Mouse (Mus musculus) small intestine, adult 2 months (tissue): Measurements from ENCODE around the gene Tekt4. TPM values are rescaled to one million over a fixed set of nuclear protein-coding genes. Genes with fewer than 3 reads are reported as not detected.

Source experiments
- H3K27ac ChIP-seq: fragments of 200-500 bp; 2 replicates; pipeline ENCODE4 v1.5.1; 2012; ENCODE audit warnings: low read depth, low read length, control low read depth, inconsistent platforms; ENCODE audit not compliant: insufficient read depth
- H3K27me3 ChIP-seq: fragments of 200-500 bp; 2 replicates; pipeline ENCODE4 v1.6.1; 2012; ENCODE audit warnings: mild to moderate bottlenecking, moderate library complexity, low read length, inconsistent platforms; ENCODE audit not compliant: control insufficient read depth, insufficient read depth
- H3K36me3 ChIP-seq: fragments of 200-500 bp; 2 replicates; pipeline ENCODE4 v1.6.1; 2012; ENCODE audit warnings: mild to moderate bottlenecking, low read length, control low read depth, inconsistent platforms; ENCODE audit not compliant: control insufficient read depth, insufficient read depth
- H3K4me1 ChIP-seq: fragments of 200-500 bp; 2 replicates; pipeline ENCODE4 v1.6.1; 2012; ENCODE audit warnings: low read length, inconsistent platforms, mixed read lengths; ENCODE audit not compliant: control insufficient read depth, insufficient read depth, insufficient read length
- H3K4me3 ChIP-seq: fragments of 200-500 bp; 2 replicates; pipeline ENCODE4 v1.5.1; 2012; ENCODE audit warnings: low read depth, mild to moderate bottlenecking, control low read depth, inconsistent platforms, low read length, moderate library complexity
- CTCF ChIP-seq: fragments of 200-500 bp; IDR thresholded peaks from 2 replicates; pipeline ENCODE4 v1.5.1; 2012; ENCODE audit warnings: low read depth, mild to moderate bottlenecking, control low read depth, inconsistent platforms, low read length, moderate library complexity, mixed read lengths; ENCODE audit not compliant: insufficient replicate concordance, insufficient read length; ENCODE audit errors: extremely low read depth
- POLR2A ChIP-seq: fragments of 200-500 bp; IDR thresholded peaks from 2 replicates; pipeline ENCODE4 v1.6.1; 2012; ENCODE audit warnings: low read depth, mild to moderate bottlenecking, control low read depth, inconsistent platforms, low read length, moderate library complexity
- WGBS: fragments of 180-500 bp; shearing (Covaris S2); methylation state at CpG from one replicate; pipeline ENCODE4 v1.1.7; 2018; 5-methylcytosine and 5-hydroxymethylcytosine counted together
- polyA plus RNA-seq: library from polyadenylated mRNA; depleted of rRNA; stranded (reverse); fragments of >200 nt; gene quantifications from 2 replicates; pipeline ENCODE4 v1.2.3, GENCODE M21; 2012; rRNA removed

Tekt4 gene
- polyA plus RNA-seq = not detected in 2 replicates

DNA sequence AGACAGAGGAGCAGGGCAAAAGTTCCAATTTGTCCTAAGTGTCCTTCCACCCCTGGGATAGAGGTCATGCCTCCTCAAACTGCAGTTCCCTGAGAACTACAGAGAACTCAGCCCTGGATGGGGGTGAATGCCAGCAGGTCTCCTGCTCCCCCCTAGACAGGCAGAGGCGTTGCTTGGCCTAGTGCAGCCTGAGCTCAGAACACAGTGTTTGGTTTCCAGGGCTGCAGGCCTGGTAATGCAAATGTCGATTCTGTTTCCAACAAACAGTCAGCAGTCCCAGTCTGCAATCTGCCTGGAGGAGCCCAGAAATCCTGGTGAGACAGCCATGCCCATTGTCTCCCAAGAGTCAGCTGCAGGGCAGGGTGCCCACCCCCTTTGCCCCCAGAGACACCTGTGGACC is at the start of gene Tekt4:
Tekt4 (plus strand) TSS at position 344 of the 400 bp plus-strand sequence.
- H3K27me3 ChIP-seq = no peaks in the 10 kb centered on the region
- H3K27ac ChIP-seq = no peak within 1 kb of the TSS; the same call in 1 of the 2 replicates
- 26% methylated on average over 2 of the region's 2 CpGs for WGBS
- H3K4me1 ChIP-seq = 0 out of 2 replicates have a peak, but pooled peaks cover 2% of the 10 kb centered on the region
- H3K36me3 ChIP-seq = no peaks in the 10 kb centered on the region
- no peak for TF ChIP-seq CTCF
- no peak for TF ChIP-seq POLR2A
- no peak within 1 kb of the TSS for H3K4me3 ChIP-seq

DNA sequence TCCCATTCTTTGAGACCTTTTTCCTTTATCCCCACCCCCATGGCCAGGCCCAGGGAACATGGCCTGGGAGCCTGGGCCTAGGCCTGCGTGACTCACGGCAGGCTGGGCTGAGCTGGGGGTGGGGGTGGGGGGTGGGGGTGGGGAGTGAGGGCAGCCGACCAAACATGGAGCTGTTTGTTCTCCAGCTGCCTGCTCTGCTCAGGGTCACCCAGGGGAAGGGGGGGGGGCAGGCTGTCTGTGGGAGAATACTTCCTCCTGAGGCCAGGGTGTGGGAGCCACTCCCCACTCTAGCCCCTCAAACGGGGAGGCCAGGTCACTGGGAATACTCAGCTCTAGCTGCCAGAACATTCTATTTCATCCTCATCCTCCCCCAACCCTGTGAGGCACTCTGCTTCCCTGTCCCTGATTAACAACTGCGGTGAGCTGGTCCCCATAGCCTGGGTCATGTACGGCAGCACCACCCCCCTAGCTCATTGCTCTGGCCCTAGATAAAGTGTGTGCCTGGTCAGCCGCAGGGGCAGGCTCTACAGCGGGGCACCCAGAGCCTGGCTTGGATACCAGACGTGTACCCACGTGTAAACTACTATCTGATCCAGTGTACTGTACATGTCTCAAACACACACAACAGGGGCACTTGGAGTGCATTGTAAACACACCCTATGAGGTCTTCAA is 49.1 kb upstream of the Tekt4 start:
- H3K27me3 ChIP-seq = no peaks in the 10 kb centered on the region
- 0 out of 2 replicates have a peak, but pooled peaks cover 3% of the 10 kb centered on the region for H3K4me1 ChIP-seq
- no peak for TF ChIP-seq CTCF
- no peak for TF ChIP-seq POLR2A
- H3K36me3 ChIP-seq = no peaks in the 10 kb centered on the region
- peak overlapping the region; percentile 77 for H3K27ac ChIP-seq
- WGBS = 9% methylated on average over 10 of the region's 10 CpGs
- no peak overlapping the region for H3K4me3 ChIP-seq

DNA sequence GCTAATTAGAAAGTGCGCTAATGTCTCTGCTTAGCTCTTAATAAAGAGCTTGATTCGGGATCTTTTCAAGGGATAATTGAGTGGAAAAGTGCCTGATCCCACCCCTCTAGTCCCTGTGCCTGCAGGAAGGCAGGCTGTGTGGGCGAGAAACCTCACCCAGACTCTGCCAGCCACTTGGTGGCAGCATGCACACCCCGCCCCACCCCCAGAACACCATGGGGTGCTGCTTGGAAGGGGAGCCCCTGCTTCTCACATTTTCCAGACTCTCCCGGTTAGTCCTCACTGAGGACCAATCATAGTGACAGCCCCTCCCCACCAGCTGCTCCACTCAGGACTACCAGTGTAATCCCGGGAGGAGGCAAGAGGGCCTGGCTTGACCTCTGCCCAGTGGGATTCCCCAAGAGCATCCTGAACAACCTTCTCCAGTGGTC is 48.4 kb upstream of the Tekt4 start:
- H3K4me1 ChIP-seq = 0 out of 2 replicates have a peak, but pooled peaks cover 5% of the 10 kb centered on the region
- H3K4me3 ChIP-seq = no peak overlapping the region
- no peaks in the 10 kb centered on the region for H3K36me3 ChIP-seq
- peak overlapping the region; percentile 77 for H3K27ac ChIP-seq
- TF ChIP-seq CTCF (no peak), POLR2A (no peak)
- H3K27me3 ChIP-seq = no peaks in the 10 kb centered on the region
- WGBS = 38% methylated on average over 6 of the region's 6 CpGs

DNA sequence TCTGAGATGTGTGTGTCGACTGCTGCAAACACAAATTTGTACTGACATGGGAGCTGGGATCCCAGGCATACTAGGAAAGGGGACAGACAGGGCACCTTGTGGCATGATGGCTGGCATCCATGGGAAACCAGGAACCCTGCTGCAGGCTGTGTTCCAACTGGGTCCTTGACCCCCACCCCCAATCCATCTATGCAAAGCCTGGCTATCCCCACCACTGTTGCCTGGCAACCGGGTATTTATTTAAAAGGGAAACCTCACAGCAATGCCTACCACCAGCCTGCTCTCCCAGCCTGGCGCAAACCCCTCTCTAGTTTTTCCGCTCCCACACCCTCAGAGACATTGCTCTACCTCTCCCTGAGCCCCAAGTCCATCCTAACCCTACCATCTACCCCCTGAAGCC is 47.1 kb upstream of the Tekt4 start:
- no peaks in the 10 kb centered on the region for H3K36me3 ChIP-seq
- no peaks in the 10 kb centered on the region for H3K27me3 ChIP-seq
- H3K4me1 ChIP-seq = 0 out of 2 replicates have a peak, but pooled peaks cover 5% of the 10 kb centered on the region
- WGBS = 59% methylated on average over 4 of the region's 4 CpGs
- no peak for TF ChIP-seq CTCF
- no peak for TF ChIP-seq POLR2A
- no peak overlapping the region for H3K27ac ChIP-seq
- H3K4me3 ChIP-seq = no peak overlapping the region

DNA sequence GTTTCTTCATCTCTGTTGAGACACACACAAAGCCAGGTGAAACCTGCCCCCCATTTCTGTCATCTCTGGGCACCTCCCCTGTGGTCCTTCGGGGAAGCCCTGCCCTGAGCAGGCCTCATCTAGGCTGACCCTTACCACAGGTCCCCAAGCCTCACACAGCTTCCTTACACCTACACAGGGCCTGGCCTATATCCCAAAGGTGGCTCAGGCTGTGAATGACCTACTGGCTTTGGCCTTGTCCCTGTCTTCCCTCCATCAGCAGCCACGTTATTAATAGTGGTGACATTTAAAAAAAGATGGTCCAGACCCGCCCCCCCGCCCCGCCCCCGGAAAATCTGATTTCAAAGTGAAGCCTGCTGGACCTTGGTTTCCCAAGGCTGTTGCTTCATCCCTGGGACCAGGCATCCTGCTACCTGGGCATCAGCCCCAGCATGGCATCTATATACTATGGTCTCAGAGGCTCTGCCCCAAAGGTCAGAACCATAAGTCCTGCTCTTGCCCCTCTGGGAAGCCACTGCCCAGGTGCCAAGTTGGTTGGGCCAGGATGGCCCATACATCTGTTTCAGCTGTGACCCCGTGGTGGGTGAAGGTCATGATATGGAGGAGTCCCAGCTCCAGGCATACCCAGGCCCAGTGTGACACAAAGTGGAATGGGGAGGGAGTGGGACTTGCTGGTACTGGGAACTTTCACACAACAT is 46.0 kb upstream of the Tekt4 start:
- H3K4me1 ChIP-seq = 0 out of 2 replicates have a peak, but pooled peaks cover 5% of the 10 kb centered on the region
- no peak overlapping the region for H3K4me3 ChIP-seq
- H3K27me3 ChIP-seq = no peaks in the 10 kb centered on the region
- no peaks in the 10 kb centered on the region for H3K36me3 ChIP-seq
- TF ChIP-seq CTCF = no peak
- no peak for TF ChIP-seq POLR2A
- no peak overlapping the region for H3K27ac ChIP-seq
- 70% methylated on average over 7 of the region's 7 CpGs for WGBS

DNA sequence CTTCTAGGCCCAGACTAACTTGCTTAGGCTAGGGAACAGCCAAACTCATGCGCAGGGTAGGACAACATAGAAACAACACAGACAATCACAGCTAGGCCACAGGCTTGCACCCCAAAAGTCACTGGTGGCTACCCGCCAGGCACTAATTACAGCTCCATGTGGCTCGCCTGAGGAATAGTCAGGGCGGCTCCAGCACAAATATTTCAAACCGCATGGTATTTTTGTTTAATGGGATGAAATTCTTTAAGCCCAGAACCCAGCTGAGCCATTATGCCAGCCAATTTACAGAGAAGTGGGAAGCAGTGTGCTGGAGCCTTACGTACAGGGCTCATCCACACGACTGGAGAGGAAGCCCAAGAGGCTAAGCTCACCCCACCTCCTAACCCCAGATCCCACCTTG is 44.8 kb upstream of the Tekt4 start:
- Histone ChIP-seq H3K4me3 (no peak overlapping the region), H3K36me3 (no peaks in the 10 kb centered on the region), H3K27ac (no peak overlapping the region), H3K4me1 (0 out of 2 replicates have a peak, but pooled peaks cover 5% of the 10 kb centered on the region), H3K27me3 (no peaks in the 10 kb centered on the region)
- no peak for TF ChIP-seq CTCF
- no peak for TF ChIP-seq POLR2A
- WGBS = 75% methylated on average over 7 of the region's 7 CpGs

DNA sequence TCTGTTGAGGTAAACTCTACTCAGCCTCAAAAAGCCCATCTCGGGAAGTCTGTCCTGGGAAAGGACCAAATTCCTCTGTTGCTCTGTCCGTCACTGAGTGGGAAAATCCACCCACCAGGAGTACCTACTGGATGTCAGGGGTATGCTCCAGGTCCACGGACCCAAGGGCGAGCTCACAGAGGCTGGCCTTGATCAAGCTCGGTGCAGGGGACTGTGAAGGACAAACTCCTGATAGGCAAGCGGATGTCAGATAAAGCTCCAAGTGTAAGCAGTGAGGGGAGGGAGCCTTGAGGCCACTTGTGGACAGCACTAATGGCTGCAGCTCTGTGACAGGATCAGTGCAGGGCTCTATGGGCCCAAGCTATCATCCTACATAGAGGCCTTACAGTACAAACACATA is 44.2 kb upstream of the Tekt4 start:
- H3K36me3 ChIP-seq = no peaks in the 10 kb centered on the region
- no peak overlapping the region for H3K27ac ChIP-seq
- no peak for TF ChIP-seq CTCF
- H3K4me1 ChIP-seq = 0 out of 2 replicates have a peak, but pooled peaks cover 3% of the 10 kb centered on the region
- 50% methylated on average over 6 of the region's 6 CpGs for WGBS
- no peaks in the 10 kb centered on the region for H3K27me3 ChIP-seq
- H3K4me3 ChIP-seq = no peak overlapping the region

DNA sequence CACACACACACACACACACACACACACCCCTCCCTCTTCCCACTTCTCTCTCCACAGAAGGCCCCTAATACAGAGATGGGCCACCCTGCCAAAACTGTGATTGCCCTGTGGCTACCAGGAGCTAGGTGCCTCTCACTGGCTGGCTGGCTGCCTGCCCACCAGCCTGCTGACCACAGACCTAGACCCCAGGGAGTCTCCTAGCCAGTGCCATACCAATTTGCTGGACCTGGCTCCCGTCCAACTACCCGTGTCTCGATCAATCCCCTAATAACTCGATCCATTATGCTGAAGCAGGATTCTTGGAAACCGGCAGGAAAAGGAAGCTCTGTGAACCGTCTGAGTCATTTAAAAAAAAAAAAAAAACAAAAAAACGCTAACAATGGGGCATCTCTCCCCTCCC is 43.6 kb upstream of the Tekt4 start:
- Histone ChIP-seq H3K4me1 (0 out of 2 replicates have a peak, but pooled peaks cover 3% of the 10 kb centered on the region), H3K4me3 (no peak overlapping the region)
- WGBS = 34% methylated on average over 7 of the region's 7 CpGs

More for the DNA sequence above, 43.6 kb upstream of the Tekt4 start:
- TF ChIP-seq CTCF (no peak), POLR2A (no peak)
- no peaks in the 10 kb centered on the region for H3K27me3 ChIP-seq
- no peak overlapping the region for H3K27ac ChIP-seq
- H3K36me3 ChIP-seq = no peaks in the 10 kb centered on the region
